Mouse (Mus musculus) MEL (cell line): ENCODE data around the gene Ano8. TPM values are rescaled to one million over a fixed set of nuclear protein-coding genes. Genes with fewer than 3 reads are reported as not detected.

Source experiments
- DNase-seq: peaks from one replicate; pipeline ENCODE4 v3.0.0; 2011; ENCODE audit warnings: low read depth, low spot score
- H3K27ac ChIP-seq: 2 replicates; pipeline ENCODE4 v1.5.1; 2012; ENCODE audit warnings: low read depth, mild to moderate bottlenecking, control low read depth, low read length, moderate library complexity; ENCODE audit not compliant: control insufficient read depth
- H3K27me3 ChIP-seq, 2 experiments: fragments of 150-350 bp in 1 of 2; sonication (generic) in 1 of 2; 2 replicates each; pipeline ENCODE4 v1.6.1; 2012; ENCODE audit warnings: low read length in 2 of 2, mild to moderate bottlenecking in 2 of 2, improper control_type of control experiment in 1 of 2, moderate library complexity in 1 of 2; ENCODE audit not compliant: insufficient read depth in 2 of 2, control insufficient read depth in 1 of 2
- H3K36me3 ChIP-seq, 2 experiments: 2 replicates each; pipeline ENCODE4 v1.6.1; 2012 to 2014; ENCODE audit warnings: low read length in 2 of 2, improper control_type of control experiment in 1 of 2, inconsistent platforms in 1 of 2, mild to moderate bottlenecking in 1 of 2; ENCODE audit not compliant: insufficient read depth in 2 of 2, control insufficient read depth in 1 of 2
- H3K4me1 ChIP-seq, 2 experiments: fragments of 150-350 bp in 1 of 2; sonication (generic) in 1 of 2; 2 replicates each; pipeline ENCODE4 v1.6.1; 2012; ENCODE audit warnings: low read length in 2 of 2, improper control_type of control experiment in 1 of 2, mild to moderate bottlenecking in 1 of 2; ENCODE audit not compliant: insufficient read depth in 2 of 2, control insufficient read depth in 1 of 2
- H3K4me3 ChIP-seq, 2 experiments: fragments of 150-350 bp in 1 of 2; sonication (generic) in 1 of 2; 2 replicates each; pipeline ENCODE4 v1.5.1; 2012; ENCODE audit warnings: low read depth in 2 of 2, low read length in 2 of 2, mild to moderate bottlenecking in 2 of 2, moderate library complexity in 2 of 2, control low read depth in 1 of 2, improper control_type of control experiment in 1 of 2; ENCODE audit not compliant: control insufficient read depth in 1 of 2, insufficient read depth in 1 of 2
- H3K79me2 ChIP-seq: 2 replicates; pipeline ENCODE4 v1.6.1; 2012; ENCODE audit warnings: mild to moderate bottlenecking, low read length, moderate library complexity; ENCODE audit not compliant: control insufficient read depth, poor library complexity, insufficient read depth
- H3K9ac ChIP-seq: 2 replicates; pipeline ENCODE4 v1.6.1; 2012; ENCODE audit warnings: low read depth, mild to moderate bottlenecking, control low read depth, low read length, moderate library complexity; ENCODE audit not compliant: control insufficient read depth, poor library complexity, severe bottlenecking
- H3K9me3 ChIP-seq: fragments of 150-350 bp; sonication (generic); replicated peaks from 2 replicates; pipeline ENCODE4 v1.6.1; 2012; ENCODE audit warnings: mild to moderate bottlenecking, low read length, improper control_type of control experiment, moderate library complexity; ENCODE audit not compliant: insufficient read depth
- BHLHE40 ChIP-seq: IDR thresholded peaks from 2 replicates; pipeline ENCODE4 v1.6.1; 2012; ENCODE audit warnings: low read depth, mild to moderate bottlenecking, inconsistent platforms, low read length, improper control_type of control experiment, borderline replicate concordance
- CHD1 ChIP-seq: IDR thresholded peaks from 2 replicates; pipeline ENCODE4 v1.6.1; 2012; ENCODE audit warnings: low read depth, mild to moderate bottlenecking, inconsistent platforms, low read length, improper control_type of control experiment
- CHD2 ChIP-seq: IDR thresholded peaks from 2 replicates; pipeline ENCODE4 v1.6.1; 2011; ENCODE audit warnings: low read length, improper control_type of control experiment
- E2F4 ChIP-seq: IDR thresholded peaks from 2 replicates; pipeline ENCODE4 v1.6.1; 2011; ENCODE audit warnings: low read depth, low read length, improper control_type of control experiment, borderline replicate concordance
- EP300 ChIP-seq, 2 experiments: IDR thresholded peaks; 2 replicates each; pipeline ENCODE4 v1.6.1; 2011; ENCODE audit warnings: improper control_type of control experiment in 2 of 2, low read length in 2 of 2, low read depth in 1 of 2, mild to moderate bottlenecking in 1 of 2
- ETS1 ChIP-seq: IDR thresholded peaks from 2 replicates; pipeline ENCODE4 v1.6.1; 2012; ENCODE audit warnings: low read depth, mild to moderate bottlenecking, inconsistent platforms, low read length, improper control_type of control experiment, moderate library complexity
- GABPA ChIP-seq: IDR thresholded peaks from 2 replicates; pipeline ENCODE4 v1.6.1; 2012; ENCODE audit warnings: low read depth, mild to moderate bottlenecking, inconsistent platforms, low read length, improper control_type of control experiment, moderate library complexity
- GATA1 ChIP-seq: IDR thresholded peaks from 2 replicates; pipeline ENCODE4 v1.6.1; 2011; ENCODE audit warnings: low read depth, low read length, improper control_type of control experiment
- JUND ChIP-seq: IDR thresholded peaks from 2 replicates; pipeline ENCODE4 v1.6.1; 2011; ENCODE audit warnings: low read depth, mild to moderate bottlenecking, improper control_type of control experiment, low read length
- MAFK ChIP-seq: IDR thresholded peaks from 2 replicates; pipeline ENCODE4 v1.6.1; 2011; ENCODE audit warnings: low read depth, mild to moderate bottlenecking, low read length, improper control_type of control experiment, borderline replicate concordance
- MEF2A ChIP-seq: IDR thresholded peaks from 2 replicates; pipeline ENCODE4 v1.6.1; 2014; ENCODE audit warnings: low read depth, mild to moderate bottlenecking, inconsistent platforms, low read length, improper control_type of control experiment; ENCODE audit not compliant: poor library complexity, insufficient replicate concordance, severe bottlenecking; ENCODE audit errors: extremely low read depth
- NELFE ChIP-seq: IDR thresholded peaks from 2 replicates; pipeline ENCODE4 v1.6.1; 2011; ENCODE audit warnings: low read depth, low read length, improper control_type of control experiment
- NRF1 ChIP-seq: IDR thresholded peaks from 2 replicates; pipeline ENCODE4 v1.6.1; 2014; ENCODE audit warnings: low read depth, mild to moderate bottlenecking, inconsistent platforms, low read length, improper control_type of control experiment, moderate library complexity; ENCODE audit not compliant: poor library complexity, insufficient read depth, severe bottlenecking
- POLR2A ChIP-seq, 2 experiments: IDR thresholded peaks; 2 replicates each; pipeline ENCODE4 v1.6.1; 2011 to 2012; ENCODE audit warnings: low read length in 2 of 2, mild to moderate bottlenecking in 2 of 2, control low read depth in 1 of 2, improper control_type of control experiment in 1 of 2, low read depth in 1 of 2, moderate library complexity in 1 of 2; ENCODE audit not compliant: control insufficient read depth in 1 of 2, insufficient read depth in 1 of 2, poor library complexity in 1 of 2
- POLR2AphosphoS2 ChIP-seq: IDR thresholded peaks from 2 replicates; pipeline ENCODE4 v1.6.1; 2011; ENCODE audit warnings: low read length, improper control_type of control experiment
- POLR2AphosphoS5 ChIP-seq: IDR thresholded peaks from 2 replicates; pipeline ENCODE4 v1.6.1; 2012; ENCODE audit warnings: low read depth, borderline replicate concordance, mild to moderate bottlenecking, inconsistent platforms, low read length, moderate library complexity, mixed read lengths
- RAD21 ChIP-seq: IDR thresholded peaks from 2 replicates; pipeline ENCODE4 v1.6.1; 2011; ENCODE audit warnings: mild to moderate bottlenecking, low read depth, low read length, improper control_type of control experiment
- SIN3A ChIP-seq: IDR thresholded peaks from 2 replicates; pipeline ENCODE4 v1.6.1; 2012; ENCODE audit warnings: low read length, improper control_type of control experiment, inconsistent platforms
- TAL1 ChIP-seq: IDR thresholded peaks from 2 replicates; pipeline ENCODE4 v1.6.1; 2012; ENCODE audit warnings: mild to moderate bottlenecking, inconsistent platforms, low read length, moderate library complexity, mixed read lengths
- USF2 ChIP-seq, 2 experiments: IDR thresholded peaks; 2 replicates each; pipeline ENCODE4 v1.6.1; 2011 to 2012; ENCODE audit warnings: improper control_type of control experiment in 2 of 2, low read length in 2 of 2, borderline replicate concordance in 1 of 2, inconsistent platforms in 1 of 2, low read depth in 1 of 2, mild to moderate bottlenecking in 1 of 2; ENCODE audit not compliant: insufficient read depth in 1 of 2
- ZC3H11A ChIP-seq: IDR thresholded peaks from 2 replicates; pipeline ENCODE4 v1.6.1; 2012; ENCODE audit warnings: low read depth, mild to moderate bottlenecking, inconsistent platforms, low read length, improper control_type of control experiment
- ZMIZ1 ChIP-seq: IDR thresholded peaks from 2 replicates; pipeline ENCODE4 v1.6.1; 2012; ENCODE audit warnings: low read depth, mild to moderate bottlenecking, inconsistent platforms, low read length, improper control_type of control experiment, moderate library complexity
- polyA plus RNA-seq, 2 experiments: library from polyadenylated mRNA; stranded (reverse) in 1 of 2; unstranded in 1 of 2; fragments of >175 nt in 1 of 2; fragments of >200 nt in 1 of 2; gene quantifications; 2 replicates each; pipeline versions ENCODE4 v1.2.1 to v1.2.4; 2012; ENCODE audit warnings: low replicate concordance in 2 of 2, low read depth in 1 of 2; ENCODE audit not compliant: insufficient read length in 2 of 2, insufficient read depth in 1 of 2, missing spikeins in 1 of 2
- total RNA-seq: library from RNA; depleted of rRNA; stranded (reverse); fragments of 300-350 nt; gene quantifications from 2 replicates; pipeline ENCODE4 v1.2.3, GENCODE M21; 2012

The Ano8 gene
- total and polyA plus RNA-seq, 3 experiments, result 3.9 to 4.8 TPM; not detected in 1

GRCm38 (mm10) chr8:71496481-71496880 is 10.7 kb upstream of the Ano8 start:
- no peaks in the 10 kb centered on the region for H3K9me3 ChIP-seq
- no peak for DNase-seq
- no peak overlapping the region for H3K4me3 ChIP-seq
- H3K27me3 ChIP-seq, result no peaks in the 10 kb centered on the region
- no peak overlapping the region for H3K27ac ChIP-seq
- H3K4me1 ChIP-seq, result no peaks in the 10 kb centered on the region
- no peaks in the 10 kb centered on the region for H3K79me2 ChIP-seq
- peaks cover 0 to 4% of the 10 kb centered on the region in 2 experiments; a peak in 2 of 4 replicates for H3K36me3 ChIP-seq
- H3K9ac ChIP-seq, result no peak overlapping the region
- TF ChIP-seq MAFK (no peak), MEF2A (no peak), NRF1 (no peak), POLR2AphosphoS2 (no peak), TAL1 (no peak)

- no peak overlapping the region for H3K27ac ChIP-seq
- no peaks in the 10 kb centered on the region for H3K4me1 ChIP-seq
- no peak for TF ChIP-seq USF2 (IDR thresholded peaks at IDR 0.05; ENCODE audit: borderline replicate concordance in 1 of 2, insufficient read depth in 1 of 2, low read depth in 1 of 2, low read length in 2 of 2)
- TF ChIP-seq ETS1, result no peak
- TF ChIP-seq E2F4, result no peak
- TF ChIP-seq RAD21, result no peak
- TF ChIP-seq SIN3A, result no peak
- no peak for TF ChIP-seq BHLHE40
- TF ChIP-seq CHD1, result no peak
- TF ChIP-seq NELFE, result no peak
- no peak for TF ChIP-seq POLR2A (IDR thresholded peaks at IDR 0.05; ENCODE audit: control insufficient read depth in 1 of 2, insufficient read depth in 1 of 2, low read depth in 1 of 2, low read length in 2 of 2, poor library complexity in 1 of 2)
- no peak for TF ChIP-seq GATA1
- no peak for TF ChIP-seq JUND
- TF ChIP-seq ZC3H11A, result no peak
- TF ChIP-seq CHD2, result no peak
- no peak for TF ChIP-seq POLR2AphosphoS5
- TF ChIP-seq ZMIZ1, result no peak
- no peak for TF ChIP-seq EP300 (IDR thresholded peaks at IDR 0.05; ENCODE audit: low read depth in 1 of 2, low read length in 2 of 2)
- TF ChIP-seq GABPA, result no peak
- no peak for TF ChIP-seq MAFK
- DNase-seq, result no peak
- no peaks in the 10 kb centered on the region for H3K79me2 ChIP-seq
- H3K27me3 ChIP-seq, result no peaks in the 10 kb centered on the region
- no peaks in the 10 kb centered on the region for H3K9me3 ChIP-seq
- H3K9ac ChIP-seq, result no peak overlapping the region
- H3K36me3 ChIP-seq, result peaks cover 0 to 4% of the 10 kb centered on the region in 2 experiments; a peak in 2 of 4 replicates
- no peak overlapping the region for H3K4me3 ChIP-seq
Measured at GRCm38 (mm10) chr8:71495811-71496210, 10.0 kb upstream of the Ano8 start.
